Mouse (Mus musculus): ENCODE data around the gene Ambp. TPM values are rescaled to one million over a fixed set of nuclear protein-coding genes. Genes with fewer than 3 reads are reported as not detected.

Ambp gene
- polyA plus RNA-seq, 1 experiment from 2014 or later: not detected

GRCm38 (mm10) chr4:63171122-63171521 lies 16.5 kb upstream of the Ambp start:
- no peak for ATAC-seq (replicated peaks; ENCODE audit: low FRiP score)

GRCm38 (mm10) chr4:63170061-63170460 lies 15.5 kb upstream of the Ambp start:
- H3K27me3 ChIP-seq (ENCODE audit: control insufficient read depth, insufficient read depth, low read length): no peaks in the 10 kb centered on the region; the same call in 1 of the 2 replicates
- DNase-seq (ENCODE audit: low spot score) (no peak), ATAC-seq (replicated peaks; ENCODE audit: low FRiP score) (no peak)
- H3K9me3 ChIP-seq (ENCODE audit: control insufficient read depth, low read length): no peaks in the 10 kb centered on the region
- no peak overlapping the region for H3K9ac ChIP-seq (ENCODE audit: low read length)
- H3K27ac ChIP-seq (ENCODE audit: low read depth, low read length): no peak overlapping the region
- no peak overlapping the region for H3K4me3 ChIP-seq (ENCODE audit: low read depth, low read length)
- H3K4me1 ChIP-seq (replicated peaks; ENCODE audit: control insufficient read depth, insufficient read depth, low read length): no peaks in the 10 kb centered on the region
- H3K4me2 ChIP-seq (ENCODE audit: low read depth, low read length, severe bottlenecking): no peak overlapping the region
- no peaks in the 10 kb centered on the region for H3K36me3 ChIP-seq (ENCODE audit: control insufficient read depth, insufficient read depth, low read length)
- 85% methylated on average over 4 of the region's 4 CpGs for WGBS

More at GRCm38 (mm10) chr4:63171122-63171521, 16.5 kb upstream of the Ambp start:
- H3K9ac ChIP-seq (ENCODE audit: low read length): no peak overlapping the region
- no peaks in the 10 kb centered on the region for H3K4me1 ChIP-seq (replicated peaks; ENCODE audit: control insufficient read depth, insufficient read depth, low read length)
- DNase-seq (ENCODE audit: low spot score): no peak
- no peak overlapping the region for H3K27ac ChIP-seq (ENCODE audit: low read depth, low read length)
- WGBS: 46% methylated on average over 24 of the region's 24 CpGs
- H3K9me3 ChIP-seq (ENCODE audit: control insufficient read depth, low read length): no peaks in the 10 kb centered on the region
- no peak overlapping the region for H3K4me2 ChIP-seq (ENCODE audit: low read depth, low read length, severe bottlenecking)
- no peak overlapping the region for H3K4me3 ChIP-seq (ENCODE audit: low read depth, low read length)
- no peaks in the 10 kb centered on the region for H3K36me3 ChIP-seq (ENCODE audit: control insufficient read depth, insufficient read depth, low read length)
- no peaks in the 10 kb centered on the region; the same call in 1 of the 2 replicates for H3K27me3 ChIP-seq (ENCODE audit: control insufficient read depth, insufficient read depth, low read length)

- DNase-seq (ENCODE audit: low spot score) (no peak), ATAC-seq (replicated peaks; ENCODE audit: low FRiP score) (no peak)
- H3K4me1 ChIP-seq (replicated peaks; ENCODE audit: control insufficient read depth, insufficient read depth, low read length): no peaks in the 10 kb centered on the region
- no peaks in the 10 kb centered on the region for H3K9me3 ChIP-seq (ENCODE audit: control insufficient read depth, low read length)
- H3K9ac ChIP-seq (ENCODE audit: low read length): no peak overlapping the region
- H3K36me3 ChIP-seq (ENCODE audit: control insufficient read depth, insufficient read depth, low read length): no peaks in the 10 kb centered on the region
- 85% methylated on average over 5 of the region's 5 CpGs for WGBS
- H3K27me3 ChIP-seq (ENCODE audit: control insufficient read depth, insufficient read depth, low read length): no peaks in the 10 kb centered on the region; the same call in 1 of the 2 replicates
- no peak overlapping the region for H3K4me3 ChIP-seq (ENCODE audit: low read depth, low read length)
- no peak overlapping the region for H3K4me2 ChIP-seq (ENCODE audit: low read depth, low read length, severe bottlenecking)
- H3K27ac ChIP-seq (ENCODE audit: low read depth, low read length): no peak overlapping the region
Observed at GRCm38 (mm10) chr4:63166323-63166722, 11.7 kb upstream of the Ambp start.

GRCm38 (mm10) chr4:63165636-63166035 lies 11.0 kb upstream of the Ambp start:
- H3K4me2 ChIP-seq (ENCODE audit: low read depth, low read length, severe bottlenecking): no peak overlapping the region
- ATAC-seq (replicated peaks; ENCODE audit: low FRiP score) (no peak), DNase-seq (ENCODE audit: low spot score) (no peak)
- H3K4me3 ChIP-seq (ENCODE audit: low read depth, low read length): no peak overlapping the region
- H3K4me1 ChIP-seq (replicated peaks; ENCODE audit: control insufficient read depth, insufficient read depth, low read length): no peaks in the 10 kb centered on the region
- H3K27me3 ChIP-seq (ENCODE audit: control insufficient read depth, insufficient read depth, low read length): no peaks in the 10 kb centered on the region; the same call in 1 of the 2 replicates
- H3K27ac ChIP-seq (ENCODE audit: low read depth, low read length): no peak overlapping the region
- 91% methylated on average over 4 of the region's 4 CpGs for WGBS
- H3K9me3 ChIP-seq (ENCODE audit: control insufficient read depth, low read length): no peaks in the 10 kb centered on the region
- H3K36me3 ChIP-seq (ENCODE audit: control insufficient read depth, insufficient read depth, low read length): no peaks in the 10 kb centered on the region
- H3K9ac ChIP-seq (ENCODE audit: low read length): no peak overlapping the region

GRCm38 (mm10) chr4:63158961-63159592 lies 4.5 kb upstream of the Ambp start:
- Histone ChIP-seq H3K4me1 (replicated peaks; ENCODE audit: control insufficient read depth, insufficient read depth, low read length) (no peaks in the 10 kb centered on the region), H3K36me3 (ENCODE audit: control insufficient read depth, insufficient read depth, low read length) (no peaks in the 10 kb centered on the region), H3K27ac (ENCODE audit: low read depth, low read length) (no peak overlapping the region), H3K4me2 (ENCODE audit: low read depth, low read length, severe bottlenecking) (no peak overlapping the region), H3K9ac (ENCODE audit: low read length) (no peak overlapping the region), H3K4me3 (ENCODE audit: low read depth, low read length) (no peak overlapping the region), H3K27me3 (ENCODE audit: control insufficient read depth, insufficient read depth, low read length) (no peaks in the 10 kb centered on the region), H3K9me3 (ENCODE audit: control insufficient read depth, low read length) (no peaks in the 10 kb centered on the region)
- ATAC-seq (replicated peaks; ENCODE audit: low FRiP score): peak; percentile 90
- DNase-seq (ENCODE audit: low spot score): peak; percentile 87
- 21% methylated on average over 5 of the region's 5 CpGs for WGBS

- Histone ChIP-seq H3K9me3 (ENCODE audit: control insufficient read depth, low read length) (no peaks in the 10 kb centered on the region), H3K27me3 (ENCODE audit: control insufficient read depth, insufficient read depth, low read length) (no peaks in the 10 kb centered on the region), H3K4me1 (replicated peaks; ENCODE audit: control insufficient read depth, insufficient read depth, low read length) (no peaks in the 10 kb centered on the region), H3K4me2 (ENCODE audit: low read depth, low read length, severe bottlenecking) (no peak overlapping the region), H3K4me3 (ENCODE audit: low read depth, low read length) (no peak overlapping the region), H3K27ac (ENCODE audit: low read depth, low read length) (no peak overlapping the region), H3K36me3 (ENCODE audit: control insufficient read depth, insufficient read depth, low read length) (no peaks in the 10 kb centered on the region), H3K9ac (ENCODE audit: low read length) (no peak overlapping the region)
- ATAC-seq (replicated peaks; ENCODE audit: low FRiP score) (no peak), DNase-seq (ENCODE audit: low spot score) (no peak)
- 91% methylated on average over 7 of the region's 7 CpGs for WGBS
Observed at GRCm38 (mm10) chr4:63158192-63158591, 3.6 kb upstream of the Ambp start.

GRCm38 (mm10) chr4:63156726-63157634 lies 2.4 kb upstream of the Ambp start:
- H3K36me3 ChIP-seq (ENCODE audit: control insufficient read depth, insufficient read depth, low read length): no peaks in the 10 kb centered on the region
- WGBS: 70% methylated on average over 8 of the region's 8 CpGs
- H3K27me3 ChIP-seq (ENCODE audit: control insufficient read depth, insufficient read depth, low read length): no peaks in the 10 kb centered on the region
- H3K9me3 ChIP-seq (ENCODE audit: control insufficient read depth, low read length): no peaks in the 10 kb centered on the region
- DNase-seq (ENCODE audit: low spot score) (no peak), ATAC-seq (replicated peaks; ENCODE audit: low FRiP score) (no peak)
- H3K4me3 ChIP-seq (ENCODE audit: low read depth, low read length): no peak overlapping the region
- H3K4me1 ChIP-seq (replicated peaks; ENCODE audit: control insufficient read depth, insufficient read depth, low read length): no peaks in the 10 kb centered on the region
- H3K9ac ChIP-seq (ENCODE audit: low read length): no peak overlapping the region
- no peak overlapping the region for H3K4me2 ChIP-seq (ENCODE audit: low read depth, low read length, severe bottlenecking)
- no peak overlapping the region for H3K27ac ChIP-seq (ENCODE audit: low read depth, low read length)

GRCm38 (mm10) chr4:63155596-63155995 lies 997 bp upstream of the Ambp start:
- H3K27me3 ChIP-seq (ENCODE audit: control insufficient read depth, insufficient read depth, low read length): no peaks in the 10 kb centered on the region
- H3K27ac ChIP-seq (ENCODE audit: low read depth, low read length): no peak overlapping the region
- 71% methylated on average over 2 of the region's 2 CpGs for WGBS
- DNase-seq (ENCODE audit: low spot score) (no peak), ATAC-seq (replicated peaks; ENCODE audit: low FRiP score) (no peak)
- no peaks in the 10 kb centered on the region for H3K9me3 ChIP-seq (ENCODE audit: control insufficient read depth, low read length)
- no peak overlapping the region for H3K4me3 ChIP-seq (ENCODE audit: low read depth, low read length)
- no peaks in the 10 kb centered on the region for H3K4me1 ChIP-seq (replicated peaks; ENCODE audit: control insufficient read depth, insufficient read depth, low read length)
- no peaks in the 10 kb centered on the region for H3K36me3 ChIP-seq (ENCODE audit: control insufficient read depth, insufficient read depth, low read length)
- no peak overlapping the region for H3K4me2 ChIP-seq (ENCODE audit: low read depth, low read length, severe bottlenecking)
- H3K9ac ChIP-seq (ENCODE audit: low read length): no peak overlapping the region

Measured in forebrain, embryonic 11.5 days (tissue).